8 mouse cellular contexts compared by ENCODE assay signal in the genomic region with DNA sequence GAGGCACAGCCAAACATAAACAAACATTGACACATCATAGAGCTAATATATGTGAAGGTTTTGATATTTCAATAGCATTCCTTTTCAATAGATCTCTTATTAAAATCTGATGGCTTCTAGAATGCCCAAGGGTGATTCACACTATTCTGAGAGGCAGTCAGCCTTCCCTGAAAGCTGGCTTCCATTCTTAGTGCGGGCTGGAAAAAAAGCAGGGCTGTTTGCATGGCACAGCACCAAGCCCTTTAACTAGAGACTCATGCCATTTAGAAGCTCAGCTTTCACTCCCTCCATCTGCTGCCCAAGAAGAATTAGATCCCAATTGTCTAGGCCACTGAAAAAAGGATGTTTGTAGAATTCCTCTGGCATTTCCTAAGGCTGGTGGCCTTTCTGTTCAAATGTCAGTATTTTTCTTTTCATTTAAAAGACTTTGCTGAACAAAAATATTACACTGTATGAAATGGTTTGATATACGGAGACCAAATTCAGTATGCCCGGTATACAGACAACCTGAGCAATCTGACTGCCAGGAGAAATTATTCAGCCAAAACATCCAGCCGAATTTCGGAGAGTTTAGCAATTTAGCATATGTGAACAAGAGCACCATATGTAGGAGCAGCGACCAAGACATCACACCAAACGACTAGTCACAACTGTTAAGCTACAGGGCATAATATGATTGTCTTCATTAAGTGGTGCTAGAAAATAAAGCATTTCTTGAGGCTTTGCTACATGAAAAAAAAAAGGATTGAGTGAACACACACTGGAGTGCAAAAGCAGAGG.
DNase-seq lines count a peak whose midpoint lies in the region; ATAC-seq and TF ChIP-seq lines count a peak whose summit lies in the region.

No protein-coding gene starts in this region.

- peaks cover 7% of the 10 kb centered on the region; the same call in 1 of the 2 replicates for H3K4me1 ChIP-seq in embryonic facial prominence, embryonic 14.5 days (ENCODE audit: control insufficient read depth, insufficient read depth, low read length)
- no peaks in the 10 kb centered on the region for H3K4me1 ChIP-seq in embryonic facial prominence, embryonic 10.5 days
- peaks cover 26% of the 10 kb centered on the region for H3K4me1 ChIP-seq in neural tube, embryonic 13.5 days (replicated peaks)

- no peak overlapping the region for H3K4me2 ChIP-seq in embryonic facial prominence, embryonic 14.5 days (ENCODE audit: low read depth, low read length)
- H3K4me2 ChIP-seq in neural tube, embryonic 13.5 days: no peak overlapping the region

- DNase-seq in embryonic facial prominence, embryonic 14.5 days (ENCODE audit: low spot score): peak; percentile 79
- no peak for DNase-seq in embryonic facial prominence, embryonic 10.5 days (ENCODE audit: low spot score)
- DNase-seq in neural tube, embryonic 10.5 days (ENCODE audit: extremely low spot score, low spot score): no peak
- peak in 1 of 2 experiments; percentile 22 for DNase-seq in left cerebral cortex, adult 2 months (ENCODE audit: extremely low spot score in 1 of 2, low spot score in 2 of 2)
- DNase-seq in telencephalon, adult 2 months (ENCODE audit: low read depth, low spot score): peak; percentile 71
- DNase-seq in retina, embryonic 14.5 days (ENCODE audit: low spot score): no peak
- DNase-seq in urinary bladder, postnatal 14 days (ENCODE audit: low spot score): no peak

- H3K9ac ChIP-seq in embryonic facial prominence, embryonic 14.5 days (ENCODE audit: low read depth, low read length): no peak overlapping the region
- no peak overlapping the region for H3K9ac ChIP-seq in neural tube, embryonic 13.5 days

- TF ChIP-seq CTCF in left cerebral cortex, adult 2 months (IDR thresholded peaks at IDR 0.05): no peak

- no peaks in the 10 kb centered on the region for H3K27me3 ChIP-seq in embryonic facial prominence, embryonic 14.5 days (replicated peaks; ENCODE audit: control insufficient read depth, insufficient read depth, low read length)
- no peaks in the 10 kb centered on the region for H3K27me3 ChIP-seq in embryonic facial prominence, embryonic 10.5 days (replicated peaks; ENCODE audit: low read depth, poor library complexity, severe bottlenecking)
- no peaks in the 10 kb centered on the region for H3K27me3 ChIP-seq in neural tube, embryonic 13.5 days

- ATAC-seq in embryonic facial prominence, embryonic 14.5 days (ENCODE audit: low read depth): peak; percentile 67
- ATAC-seq in neural tube, embryonic 13.5 days (ENCODE audit: low read depth): peak; percentile 86

- H3K4me3 ChIP-seq in embryonic facial prominence, embryonic 14.5 days (ENCODE audit: low read depth, low read length): no peak overlapping the region
- no peak overlapping the region for H3K4me3 ChIP-seq in embryonic facial prominence, embryonic 10.5 days
- H3K4me3 ChIP-seq in neural tube, embryonic 13.5 days: no peak overlapping the region
- no peak overlapping the region for H3K4me3 ChIP-seq in left cerebral cortex, adult 2 months

- no peaks in the 10 kb centered on the region for H3K9me3 ChIP-seq in embryonic facial prominence, embryonic 14.5 days (ENCODE audit: control insufficient read depth, low read length)
- no peaks in the 10 kb centered on the region for H3K9me3 ChIP-seq in embryonic facial prominence, embryonic 10.5 days
- H3K9me3 ChIP-seq in neural tube, embryonic 13.5 days: no peaks in the 10 kb centered on the region

- intact Hi-C loops in left cerebral cortex, adult 2 months (cut with DNase I): no loop called here

- whole genome bisulfite sequencing in embryonic facial prominence, embryonic 14.5 days: 56% methylated on average over 7 of the region's 7 CpGs
- 74% methylated on average over 7 of the region's 7 CpGs for WGBS in embryonic facial prominence, embryonic 10.5 days
- 59% methylated on average over 7 of the region's 7 CpGs for WGBS in neural tube, embryonic 13.5 days

- H3K27ac ChIP-seq in embryonic facial prominence, embryonic 14.5 days (replicated peaks; ENCODE audit: low read depth, low read length): peak overlapping the region; percentile 52
- no peak overlapping the region for H3K27ac ChIP-seq in embryonic facial prominence, embryonic 10.5 days (replicated peaks)
- peak overlapping the region; percentile 59 for H3K27ac ChIP-seq in neural tube, embryonic 13.5 days (replicated peaks)
- peak overlapping the region; percentile 40; the same call in 1 of the 2 replicates for H3K27ac ChIP-seq in left cerebral cortex, adult 2 months

- H3K36me3 ChIP-seq in embryonic facial prominence, embryonic 14.5 days (ENCODE audit: control insufficient read depth, insufficient read depth, low read length): no peaks in the 10 kb centered on the region
- H3K36me3 ChIP-seq in embryonic facial prominence, embryonic 10.5 days (replicated peaks): no peaks in the 10 kb centered on the region
- no peaks in the 10 kb centered on the region for H3K36me3 ChIP-seq in neural tube, embryonic 13.5 days

Comparison
In these comparisons a context has a peak if more than half of its experiments do, and no peak if none do; other contexts are left out.
1. DNase-seq: peak in embryonic facial prominence, embryonic 14.5 days (single experiment) and telencephalon, adult 2 months (single experiment); none in embryonic facial prominence, embryonic 10.5 days (single experiment), neural tube, embryonic 10.5 days (single experiment), retina, embryonic 14.5 days (single experiment) and urinary bladder, postnatal 14 days (single experiment).